Mouse (Mus musculus) splenic B cell, adult 2 months (primary cell): ENCODE measurements around the gene Scn2b.

ENCODE experiments used
- DNase-seq: peaks from one replicate; pipeline ENCODE4 v3.0.0-alpha.2; 2011; ENCODE audit warnings: low read depth, low spot score
- H3K27me3 ChIP-seq: 2 replicates; pipeline ENCODE4 v1.6.1; 2012; ENCODE audit warnings: mild to moderate bottlenecking, low read length, moderate library complexity, mixed read lengths; ENCODE audit not compliant: control insufficient read depth, poor library complexity, insufficient read depth, severe bottlenecking
- H3K36me3 ChIP-seq: 2 replicates; pipeline ENCODE4 v1.6.1; 2012; ENCODE audit warnings: mild to moderate bottlenecking, low read length, moderate library complexity, mixed read lengths; ENCODE audit not compliant: control insufficient read depth, poor library complexity, insufficient read depth, severe bottlenecking

The Scn2b gene

DNA sequence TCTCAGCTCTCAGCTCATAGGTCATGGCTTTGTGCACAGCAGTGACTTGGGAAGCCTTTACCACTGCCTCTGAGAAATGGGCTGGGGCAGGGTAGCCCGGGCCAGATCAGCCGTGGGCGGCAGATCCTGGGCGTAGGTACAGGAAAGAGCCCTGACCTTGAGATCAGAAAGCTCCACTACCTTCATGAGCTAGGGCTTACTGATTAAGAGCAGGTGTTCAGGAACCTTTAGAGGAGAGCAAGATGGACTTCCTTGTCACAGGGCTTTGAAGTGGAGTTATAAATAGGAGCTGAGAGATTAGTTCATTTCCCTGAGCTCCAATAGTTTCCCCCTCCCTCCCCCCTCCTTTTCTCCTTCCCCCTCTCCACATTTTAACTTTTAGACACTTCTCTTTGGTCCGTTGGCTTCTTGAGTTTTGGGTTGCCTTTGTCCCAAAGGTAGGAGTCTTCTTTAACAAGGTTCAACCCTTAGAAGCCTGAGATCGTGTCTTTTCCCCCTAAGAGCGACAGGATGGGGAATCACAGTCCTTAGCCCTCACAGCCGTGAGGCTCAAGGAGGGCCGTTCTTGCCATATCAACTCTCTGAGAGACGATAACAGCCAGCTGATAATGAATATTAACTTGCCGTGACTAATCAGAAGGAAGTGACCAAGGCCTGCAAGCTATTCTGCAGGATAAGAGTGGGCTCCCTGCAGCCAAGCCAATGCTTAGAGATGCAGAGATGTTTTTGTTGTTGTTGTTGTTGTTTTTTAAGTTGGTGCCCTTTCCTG, 14.2 kb upstream of the Scn2b start:
- DNase-seq = no peak
- no peaks in the 10 kb centered on the region for H3K27me3 ChIP-seq

DNA sequence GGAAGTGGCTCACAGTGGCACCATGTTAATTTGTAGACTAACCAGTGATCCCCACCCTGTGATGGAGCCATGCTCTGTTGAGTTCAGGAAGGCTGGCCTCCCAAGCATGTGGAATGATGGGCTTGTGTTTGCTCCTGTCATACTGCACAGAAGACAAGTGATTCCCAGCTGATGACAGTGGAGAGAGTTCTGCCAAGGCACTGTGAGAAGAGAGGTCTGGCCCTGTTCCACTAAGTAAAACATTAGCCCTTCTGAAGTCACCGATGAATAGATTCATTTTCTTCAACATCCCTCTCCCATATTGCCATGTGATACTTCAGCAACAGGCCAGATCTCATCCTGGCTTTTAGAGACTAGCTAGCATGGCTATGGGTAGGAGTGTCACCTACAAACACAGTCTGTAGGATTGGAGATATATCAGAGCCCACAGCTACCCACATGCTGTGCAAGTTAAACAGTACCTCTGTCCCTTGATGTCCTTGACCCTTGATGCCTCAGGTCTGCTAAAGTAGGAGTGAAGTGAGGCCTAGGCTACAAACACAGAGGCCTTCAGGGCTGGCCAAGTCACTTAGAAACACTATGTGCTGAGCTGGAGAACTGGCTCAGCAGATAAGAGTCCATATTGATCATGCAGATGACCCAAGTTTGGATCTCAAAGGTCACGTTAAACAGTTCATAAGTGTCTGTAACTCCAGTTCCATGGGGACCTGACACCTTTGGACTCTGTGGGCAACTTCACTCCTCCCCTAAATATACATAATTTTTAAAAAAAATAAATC, 11.8 kb upstream of the Scn2b start:
- DNase-seq = no peak
- Histone ChIP-seq H3K36me3 (peaks cover 2% of the 10 kb centered on the region; the same call in 1 of the 2 replicates), H3K27me3 (no peaks in the 10 kb centered on the region)

More for the DNA sequence above, 14.2 kb upstream of the Scn2b start:
- H3K36me3 ChIP-seq = no peaks in the 10 kb centered on the region; the same call in 1 of the 2 replicates

DNA sequence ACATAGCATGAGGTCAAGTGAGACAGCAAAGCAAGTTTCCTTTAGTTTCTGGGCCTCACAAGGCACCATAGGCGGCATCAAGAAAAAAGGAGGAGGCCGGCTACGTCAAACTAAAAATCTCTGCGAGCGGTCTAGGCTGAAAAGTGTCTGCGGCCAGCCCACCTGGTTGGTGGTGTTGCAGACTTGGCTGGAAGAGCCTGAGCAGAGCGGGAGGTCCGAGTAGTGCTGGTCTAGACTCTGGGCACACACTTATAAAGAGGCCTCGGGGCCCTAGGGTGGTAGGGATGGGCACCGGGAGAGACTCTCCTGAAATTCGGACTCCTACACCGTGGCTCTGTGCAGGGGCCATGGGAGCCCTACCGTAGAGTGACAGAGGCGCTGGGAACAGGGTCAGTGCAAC, 1.9 kb upstream of the Scn2b start:
- Histone ChIP-seq H3K27me3 (no peaks in the 10 kb centered on the region), H3K36me3 (no peaks in the 10 kb centered on the region)
- no peak for DNase-seq

DNA sequence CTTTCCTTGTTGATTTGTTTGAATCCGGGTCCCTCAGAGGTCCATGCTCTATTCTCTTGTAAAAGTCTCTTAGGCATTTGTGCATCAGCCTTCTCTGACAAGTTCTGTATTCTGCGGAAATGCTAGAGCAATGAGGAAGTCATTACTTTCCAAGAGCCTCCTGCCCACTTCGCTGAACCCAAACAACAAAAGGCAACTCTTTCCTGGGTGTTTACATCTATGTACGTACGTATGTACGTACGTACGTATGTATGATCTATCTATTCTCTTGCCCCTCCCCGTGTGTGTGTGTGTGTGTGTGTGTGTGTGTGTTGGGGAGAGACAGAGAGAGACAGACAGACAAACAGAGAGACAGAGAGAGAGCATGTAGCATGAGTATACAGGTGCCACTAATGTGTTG, 763 bp upstream of the Scn2b start:
- no peaks in the 10 kb centered on the region for H3K36me3 ChIP-seq
- H3K27me3 ChIP-seq = no peaks in the 10 kb centered on the region
- peak; percentile 77 for DNase-seq

DNA sequence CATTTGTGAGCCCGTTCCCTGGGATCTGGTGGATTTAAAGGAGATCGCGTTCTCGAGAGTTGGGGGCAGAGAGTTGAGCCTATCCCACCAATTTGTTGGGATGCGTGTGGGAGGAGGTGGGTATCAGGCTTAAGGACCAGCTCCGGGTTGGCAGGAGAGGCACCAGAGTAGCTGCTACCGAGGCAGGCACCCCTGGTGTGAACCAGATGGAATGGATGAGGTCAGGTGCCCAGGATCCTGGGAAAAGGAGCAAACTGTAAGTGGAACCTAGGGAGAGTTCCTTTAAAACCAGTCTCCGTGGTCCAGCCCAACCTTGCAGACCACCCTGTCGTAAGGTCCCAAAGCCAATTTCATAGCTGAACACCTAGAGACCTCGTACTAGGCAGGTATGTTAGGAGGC, 970 bp downstream of the Scn2b start:
- no peak for DNase-seq
- no peaks in the 10 kb centered on the region for H3K36me3 ChIP-seq
- no peaks in the 10 kb centered on the region for H3K27me3 ChIP-seq

DNA sequence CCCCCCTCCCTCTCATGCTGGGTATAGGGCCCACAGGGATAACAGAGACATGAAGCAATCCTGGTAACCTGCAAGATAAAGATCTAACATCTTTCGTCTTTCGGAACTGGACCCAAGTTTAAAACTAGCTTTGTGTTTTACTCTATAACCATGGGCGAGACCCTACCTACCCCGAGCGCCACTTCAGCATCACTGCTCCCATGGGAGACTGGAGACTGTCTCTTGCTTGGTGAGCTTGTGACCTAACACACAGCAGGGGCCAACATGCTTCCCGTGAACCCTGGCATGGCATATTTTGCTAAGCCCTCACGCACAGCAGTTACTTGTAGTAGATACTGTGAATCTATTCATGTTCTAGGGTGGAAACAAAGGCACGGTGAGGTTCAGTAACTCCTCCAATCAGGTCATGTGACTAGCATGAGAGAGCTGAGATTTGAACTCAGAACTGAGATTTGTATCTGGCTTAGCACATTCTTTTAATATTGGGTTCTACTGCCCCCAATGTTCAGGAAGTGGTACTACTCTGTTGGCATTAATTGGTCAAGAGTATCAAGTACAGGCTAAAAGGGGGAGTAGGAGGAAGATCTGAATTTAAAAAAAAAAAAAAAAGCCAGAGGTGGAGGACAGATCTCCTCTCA, 1.9 kb downstream of the Scn2b start:
- Histone ChIP-seq H3K36me3 (no peaks in the 10 kb centered on the region), H3K27me3 (no peaks in the 10 kb centered on the region)
- peak; percentile 31 for DNase-seq

DNA sequence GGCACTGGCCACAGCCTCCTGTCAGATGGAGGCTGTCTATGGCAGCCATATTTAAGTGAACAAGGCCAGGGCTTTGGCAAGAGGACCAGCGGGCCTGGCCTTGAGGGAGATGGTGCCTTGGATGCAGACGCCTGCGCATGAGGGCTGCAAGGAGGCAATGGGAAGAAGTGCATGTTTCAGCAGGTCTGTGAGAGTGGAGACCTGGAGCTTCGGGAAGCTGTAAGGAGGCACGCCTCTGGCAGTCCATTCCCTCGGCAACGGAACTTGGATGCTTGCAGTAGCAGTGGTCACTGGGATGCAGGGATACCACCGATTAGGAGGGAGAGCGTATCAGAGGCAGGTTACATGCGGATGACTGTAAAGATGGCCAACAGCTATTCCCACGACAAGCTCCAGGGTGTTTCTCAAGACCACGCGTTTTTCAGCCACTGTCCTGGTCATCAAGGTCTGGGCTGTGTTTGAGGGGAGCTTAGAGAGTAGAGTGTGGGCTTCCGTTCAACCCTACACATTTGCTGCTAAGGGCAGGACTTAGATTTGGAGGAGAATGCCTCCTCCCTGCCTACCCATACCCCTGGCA, 2.5 kb downstream of the Scn2b start:
- no peak for DNase-seq

DNA sequence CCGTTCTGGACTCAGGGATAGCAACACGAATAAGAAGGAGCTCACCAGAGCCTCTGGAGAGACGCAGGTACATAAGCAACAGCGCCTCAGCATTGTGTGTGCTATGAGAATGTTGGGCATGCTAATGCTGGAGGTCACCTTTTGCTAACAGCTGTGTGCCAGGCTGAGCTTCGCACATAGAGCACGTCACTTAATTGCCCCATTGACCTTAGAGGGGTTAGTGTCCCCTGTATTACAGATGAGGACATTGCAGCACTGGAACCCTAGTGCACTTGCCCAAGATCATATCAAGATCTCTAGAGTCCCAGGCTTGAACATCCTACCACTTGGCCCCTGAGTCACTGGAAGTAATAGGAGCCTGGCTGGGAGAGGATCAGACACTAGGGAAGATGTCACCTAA, 3.0 kb downstream of the Scn2b start:
- no peak for DNase-seq
- H3K36me3 ChIP-seq = no peaks in the 10 kb centered on the region
- no peaks in the 10 kb centered on the region for H3K27me3 ChIP-seq

More for the DNA sequence above, 2.5 kb downstream of the Scn2b start:
- Histone ChIP-seq H3K27me3 (no peaks in the 10 kb centered on the region), H3K36me3 (no peaks in the 10 kb centered on the region)

DNA sequence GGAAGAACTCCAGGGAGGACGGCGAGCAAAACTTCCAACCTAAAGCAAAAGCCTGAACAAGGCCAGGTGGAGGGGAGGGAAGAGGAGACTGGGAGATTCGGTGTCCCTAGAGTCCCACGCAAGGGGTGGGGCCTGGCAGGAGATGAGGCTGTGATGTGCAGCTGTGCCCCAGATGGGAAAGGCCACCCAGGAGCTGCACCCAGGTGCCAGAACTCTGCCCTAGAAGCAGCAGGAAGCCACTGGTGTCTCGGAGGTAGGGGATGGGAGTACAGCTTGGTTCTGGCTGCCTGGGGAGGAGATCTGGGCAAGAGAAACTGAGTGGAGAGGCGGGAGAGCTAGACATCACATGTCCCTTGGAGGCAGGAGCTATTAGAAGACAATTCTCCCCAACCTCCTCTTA, 3.4 kb downstream of the Scn2b start:
- no peaks in the 10 kb centered on the region for H3K36me3 ChIP-seq

DNA sequence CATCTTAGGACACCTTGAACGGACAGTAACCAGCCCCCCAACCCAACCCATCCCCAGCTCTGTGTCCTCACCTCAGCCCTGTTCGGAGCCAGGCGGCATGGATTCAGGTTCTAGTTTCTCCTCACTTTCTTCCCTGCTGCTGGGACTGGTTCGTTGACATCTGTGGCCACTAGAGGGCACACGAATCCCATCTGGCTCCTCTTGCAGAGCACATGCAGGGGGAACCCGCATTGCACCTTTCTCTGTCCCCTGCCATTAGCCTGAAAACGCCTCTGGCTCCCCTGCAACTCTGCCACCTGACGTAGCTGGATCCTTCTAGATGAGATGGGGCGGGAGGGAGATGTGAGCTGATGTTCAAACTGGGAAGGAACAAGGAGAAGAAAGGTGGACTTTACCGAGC, 4.2 kb downstream of the Scn2b start:
- no peaks in the 10 kb centered on the region for H3K36me3 ChIP-seq
- H3K27me3 ChIP-seq = no peaks in the 10 kb centered on the region
- peak; percentile 93 for DNase-seq

More for the DNA sequence above, 3.4 kb downstream of the Scn2b start:
- H3K27me3 ChIP-seq = no peaks in the 10 kb centered on the region
- DNase-seq = no peak

DNA sequence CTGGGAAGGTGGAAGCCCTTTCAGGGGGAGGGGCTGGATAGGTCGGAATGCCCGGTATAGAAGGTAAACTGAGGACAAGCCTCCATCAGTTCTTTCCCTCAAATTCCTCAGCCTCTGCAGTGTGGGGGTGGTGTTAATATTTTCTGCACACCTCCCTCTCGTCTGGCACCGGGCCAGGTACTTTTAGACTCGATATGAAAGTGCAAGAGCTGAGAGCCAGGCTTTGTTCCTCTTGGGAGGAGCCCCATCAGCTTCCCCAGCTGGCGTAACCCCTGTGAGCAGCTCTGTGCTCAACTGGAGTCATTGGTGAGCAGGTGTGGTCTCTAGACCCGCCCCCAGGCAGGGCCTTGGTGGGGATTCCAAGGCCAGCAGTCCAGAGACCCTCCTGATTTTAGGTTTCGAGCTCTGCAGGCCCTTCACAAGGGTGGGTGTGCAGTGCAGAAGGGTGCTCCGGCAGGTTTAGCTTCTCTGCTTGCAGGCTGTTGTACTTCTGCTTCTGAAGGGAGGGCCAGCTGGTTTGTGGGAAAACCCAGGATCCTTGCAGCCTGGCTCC, 4.7 kb downstream of the Scn2b start:
- Histone ChIP-seq H3K27me3 (no peaks in the 10 kb centered on the region), H3K36me3 (no peaks in the 10 kb centered on the region)
- peak; percentile 93 for DNase-seq

DNA sequence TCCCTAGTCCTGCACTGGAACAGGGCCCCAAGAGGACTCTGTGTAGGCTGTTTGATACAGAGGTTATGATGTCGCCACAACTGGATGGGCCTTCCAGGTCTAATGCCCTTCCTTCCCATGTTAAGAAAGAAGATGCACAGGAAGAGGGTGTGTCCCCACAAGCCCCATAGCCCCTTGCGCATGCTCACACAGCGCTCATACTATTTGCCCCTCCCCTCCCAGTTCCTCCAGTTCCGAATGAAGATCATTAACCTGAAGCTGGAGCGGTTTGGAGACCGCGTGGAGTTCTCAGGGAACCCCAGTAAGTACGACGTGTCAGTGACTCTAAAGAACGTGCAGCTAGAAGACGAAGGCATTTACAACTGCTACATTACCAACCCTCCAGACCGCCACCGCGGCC, 7.6 kb downstream of the Scn2b start:
- no peak for DNase-seq
- Histone ChIP-seq H3K36me3 (no peaks in the 10 kb centered on the region), H3K27me3 (no peaks in the 10 kb centered on the region)

DNA sequence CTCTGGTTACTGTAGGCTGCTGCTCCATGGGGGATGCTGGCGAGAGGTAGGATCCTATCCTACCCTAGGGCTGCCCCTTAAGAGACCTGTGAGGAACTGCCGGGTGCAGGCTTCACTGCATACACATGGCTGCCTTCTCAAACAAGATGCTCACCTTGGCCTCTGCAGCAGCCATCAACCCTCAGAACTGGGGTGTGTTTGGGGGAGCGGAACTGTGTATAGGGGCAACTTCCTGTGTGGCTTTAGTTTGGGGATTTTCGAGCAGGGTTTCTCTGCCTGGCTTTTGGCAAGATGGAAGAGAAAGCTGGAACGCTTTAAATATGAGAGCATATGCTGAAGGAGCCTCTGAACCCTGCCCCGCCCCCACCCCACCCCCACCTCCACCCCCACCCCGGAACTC, 9.4 kb downstream of the Scn2b start:
- DNase-seq = peak; percentile 57
- H3K27me3 ChIP-seq = no peaks in the 10 kb centered on the region
- H3K36me3 ChIP-seq = no peaks in the 10 kb centered on the region

DNA sequence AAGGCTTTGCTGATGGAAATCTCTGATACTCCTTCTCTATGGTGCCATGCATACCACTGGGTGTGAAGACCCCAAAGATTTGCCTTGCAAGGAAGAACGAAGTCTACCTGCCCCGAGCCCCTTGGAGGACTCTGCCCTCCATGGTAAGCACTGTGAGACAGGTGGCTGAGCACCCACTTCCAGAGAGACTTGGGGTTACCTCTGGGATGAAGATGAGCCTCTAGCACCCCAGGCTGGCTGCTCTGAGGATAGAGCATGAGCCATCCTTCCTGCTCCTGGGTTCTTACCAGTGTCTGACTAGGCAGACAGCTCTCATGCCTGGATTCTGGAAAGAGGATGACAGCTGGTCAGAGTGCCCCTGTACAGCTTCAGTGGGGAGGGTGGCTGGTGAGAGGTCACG, 12.5 kb downstream of the Scn2b start:
- H3K36me3 ChIP-seq = no peaks in the 10 kb centered on the region
- no peaks in the 10 kb centered on the region for H3K27me3 ChIP-seq
- no peak for DNase-seq
